Mouse (Mus musculus): Measurements from ENCODE around the gene Umps. TPM values are rescaled to one million over a fixed set of nuclear protein-coding genes. Genes with fewer than 3 reads are reported as not detected.

The Umps gene
- total and polyA plus RNA-seq, 3 experiments = 115 to 173 (median 161) TPM

GRCm38 (mm10) chr16:33939133-33939531 is 27.7 kb downstream of the Umps start:
- dilution Hi-C loops (cut with MboI; ENCODE audit: extremely low pct_ligation_motif_present, extremely low pct_unique_long_range_greater_than_20kb, low sequenced_read_pairs) (no loop called here), in situ Hi-C loops (cut with MboI; ENCODE audit: low pct_ligation_motif_present, low pct_unique_long_range_greater_than_20kb, low sequenced_read_pairs) (no loop called here)
- no peak for DNase-seq (ENCODE audit: extremely low read depth)
- peaks cover 7% of the 10 kb centered on the region for H3K27me3 ChIP-seq (replicated peaks)
- H3K4me1 ChIP-seq (ENCODE audit: control insufficient read depth in 1 of 2, insufficient read depth in 2 of 2) = no peaks in the 10 kb centered on the region
- H3K36me3 ChIP-seq (replicated peaks in 1 of 2; ENCODE audit: control insufficient read depth in 1 of 2, insufficient read depth in 1 of 2, low read length in 1 of 2) = no peaks in the 10 kb centered on the region
- H3K4me2 ChIP-seq (ENCODE audit: insufficient read depth, low read depth, poor library complexity, severe bottlenecking) = no peak overlapping the region
- H3K9me3 ChIP-seq (replicated peaks; ENCODE audit: low read length) = peaks cover 2% of the 10 kb centered on the region
- no peak overlapping the region for H3K27ac ChIP-seq (ENCODE audit: insufficient read depth, low read depth)
- TF ChIP-seq EP300 (IDR thresholded peaks at IDR 0.05; ENCODE audit: low read length) = no peak
- no peak for TF ChIP-seq ZKSCAN1 (IDR thresholded peaks at IDR 0.05; ENCODE audit: borderline replicate concordance, low read depth, low read length)
- no peak for TF ChIP-seq GABPA (IDR thresholded peaks at IDR 0.05; ENCODE audit: insufficient replicate concordance, low read depth, low read length)
- TF ChIP-seq ZNF384 (IDR thresholded peaks at IDR 0.05; ENCODE audit: low read depth, low read length) = no peak
- no peak overlapping the region for H3K4me3 ChIP-seq (replicated peaks in 1 of 3; ENCODE audit: low read depth in 2 of 3, low read length in 2 of 3, poor library complexity in 1 of 3)
- no peak overlapping the region for H3K9ac ChIP-seq (ENCODE audit: insufficient read depth, low read depth)
- no peaks in the 10 kb centered on the region for H3K79me2 ChIP-seq (replicated peaks; ENCODE audit: control insufficient read depth, extremely low read depth, insufficient read depth, poor library complexity, severe bottlenecking)

- in situ Hi-C loops (cut with MboI; ENCODE audit: low pct_ligation_motif_present, low pct_unique_long_range_greater_than_20kb, low sequenced_read_pairs) = no loop called here
- H3K79me2 ChIP-seq (replicated peaks; ENCODE audit: control insufficient read depth, extremely low read depth, insufficient read depth, poor library complexity, severe bottlenecking) = no peaks in the 10 kb centered on the region
- H3K4me3 ChIP-seq (replicated peaks in 1 of 3; ENCODE audit: low read depth in 2 of 3, low read length in 2 of 3, poor library complexity in 1 of 3) = no peak overlapping the region
- peaks cover 2% of the 10 kb centered on the region for H3K9me3 ChIP-seq (replicated peaks; ENCODE audit: low read length)
- dilution Hi-C loops (cut with MboI; ENCODE audit: extremely low pct_ligation_motif_present, extremely low pct_unique_long_range_greater_than_20kb, low sequenced_read_pairs) = no loop called here
- DNase-seq (ENCODE audit: extremely low read depth) = no peak
- no peaks in the 10 kb centered on the region for H3K4me1 ChIP-seq (ENCODE audit: control insufficient read depth in 1 of 2, insufficient read depth in 2 of 2)
- no peak overlapping the region for H3K27ac ChIP-seq (ENCODE audit: insufficient read depth, low read depth)
- peaks cover 10% of the 10 kb centered on the region for H3K27me3 ChIP-seq (replicated peaks)
- no peak overlapping the region for H3K9ac ChIP-seq (ENCODE audit: insufficient read depth, low read depth)
- H3K36me3 ChIP-seq (replicated peaks in 1 of 2; ENCODE audit: control insufficient read depth in 1 of 2, insufficient read depth in 1 of 2, low read length in 1 of 2) = no peaks in the 10 kb centered on the region
- no peak for TF ChIP-seq CHD1 (IDR thresholded peaks at IDR 0.05; ENCODE audit: low read depth, low read length)
- TF ChIP-seq EP300 (IDR thresholded peaks at IDR 0.05; ENCODE audit: low read length) = no peak
- TF ChIP-seq NELFE (IDR thresholded peaks at IDR 0.05; ENCODE audit: low read depth, low read length) = no peak
- no peak for TF ChIP-seq ZMIZ1 (IDR thresholded peaks at IDR 0.05; ENCODE audit: low read depth, low read length)
- TF ChIP-seq MYC (IDR thresholded peaks at IDR 0.05; ENCODE audit: low read depth, low read length) = no peak
- TF ChIP-seq POLR2AphosphoS2 (IDR thresholded peaks at IDR 0.05; ENCODE audit: low read depth, low read length) = no peak
- TF ChIP-seq HCFC1 (IDR thresholded peaks at IDR 0.05; ENCODE audit: low read depth, low read length) = no peak
- TF ChIP-seq MAX (IDR thresholded peaks at IDR 0.05; ENCODE audit: low read length) = no peak
- no peak for TF ChIP-seq CTCF (conservative IDR thresholded peaks at IDR 0.05 in 1 of 2, IDR thresholded peaks at IDR 0.05 in 1 of 2; ENCODE audit: low read depth in 2 of 2, low read length in 2 of 2)
- no peak for TF ChIP-seq RCOR1 (conservative IDR thresholded peaks at IDR 0.05; ENCODE audit: low read depth, low read length)
- TF ChIP-seq IRF4 (IDR thresholded peaks at IDR 0.05; ENCODE audit: low read depth, low read length) = no peak
- no peak for TF ChIP-seq BHLHE40 (IDR thresholded peaks at IDR 0.05; ENCODE audit: low read depth, low read length)
- no peak overlapping the region for H3K4me2 ChIP-seq (ENCODE audit: insufficient read depth, low read depth, poor library complexity, severe bottlenecking)
These were observed 28.3 kb downstream of the Umps start for GRCm38 (mm10) chr16:33938311-33939132.
